Mouse (Mus musculus): Measurements from ENCODE around the gene Raver2. TPM values are rescaled to one million over a fixed set of nuclear protein-coding genes. Genes with fewer than 3 reads are reported as not detected.

Gene Raver2
- polyA plus RNA-seq, 1 experiment from 2014 or later = 3.9 TPM

DNA sequence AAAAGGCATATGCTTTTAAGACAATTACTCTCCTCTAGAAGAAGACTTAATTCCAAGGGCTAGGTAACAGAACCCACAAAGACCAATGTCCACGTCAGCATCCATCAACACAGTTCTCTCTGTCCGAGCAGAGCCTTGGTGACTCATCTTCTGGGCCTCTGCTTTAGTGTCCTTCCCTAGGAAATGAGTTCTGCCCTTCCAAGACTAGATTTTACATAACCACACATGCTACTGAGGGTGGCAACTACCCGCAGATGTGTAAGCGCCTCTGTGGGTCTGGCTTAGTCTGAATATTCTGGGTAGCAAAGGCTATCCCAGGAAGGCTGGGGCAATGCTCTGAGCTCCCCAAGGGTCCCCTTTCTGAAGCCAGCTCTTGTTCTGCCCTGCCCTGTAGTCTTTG is 97.0 kb downstream of the Raver2 start:
- no peaks in the 10 kb centered on the region for H3K9me3 ChIP-seq (ENCODE audit: control insufficient read depth, low read length)
- no peaks in the 10 kb centered on the region for H3K27me3 ChIP-seq (ENCODE audit: control insufficient read depth, insufficient read depth, low read length)
- DNase-seq (ENCODE audit: low spot score) (no peak), ATAC-seq (ENCODE audit: low FRiP score, low TSS enrichment) (no peak)
- H3K4me3 ChIP-seq (ENCODE audit: low read depth, low read length) = no peak overlapping the region
- TF ChIP-seq CTCF (IDR thresholded peaks at IDR 0.05; ENCODE audit: low read depth) (no peak), EP300 (optimal IDR thresholded peaks at IDR 0.05) (no peak)
- WGBS = 66% methylated on average over 4 of the region's 4 CpGs
- no peaks in the 10 kb centered on the region for H3K4me1 ChIP-seq (replicated peaks; ENCODE audit: control insufficient read depth, insufficient read depth)
- H3K9ac ChIP-seq (ENCODE audit: low read length) = no peak overlapping the region
- peaks cover 28% of the 10 kb centered on the region for H3K36me3 ChIP-seq (ENCODE audit: control insufficient read depth, insufficient read depth, low read length)
- no peak overlapping the region for H3K4me2 ChIP-seq (replicated peaks; ENCODE audit: low read depth)
- no peak overlapping the region for H3K27ac ChIP-seq (replicated peaks)

DNA sequence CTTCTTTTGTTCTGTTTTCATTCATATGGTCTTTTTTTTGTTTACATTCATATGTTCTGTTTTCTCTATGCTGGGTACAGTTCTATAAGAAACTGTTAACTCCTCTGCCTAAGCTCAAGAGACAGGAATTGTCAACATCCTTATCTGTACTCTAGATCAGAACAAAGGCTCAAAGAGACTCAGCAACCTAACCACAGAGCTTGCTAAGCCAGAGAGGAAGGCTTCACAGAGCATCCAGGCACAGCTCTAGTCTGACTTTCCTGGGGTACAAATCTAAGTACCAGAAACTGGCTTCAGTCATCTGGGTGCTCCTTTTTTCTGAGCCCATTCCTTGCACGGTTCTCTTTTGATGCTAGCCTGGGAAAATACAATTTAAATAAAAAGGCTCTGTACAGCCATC is 99.0 kb downstream of the Raver2 start:
- no peaks in the 10 kb centered on the region for H3K4me1 ChIP-seq (replicated peaks; ENCODE audit: control insufficient read depth, insufficient read depth)
- DNase-seq (ENCODE audit: low spot score) = no peak
- no peaks in the 10 kb centered on the region for H3K9me3 ChIP-seq (ENCODE audit: control insufficient read depth, low read length)
- no peak overlapping the region for H3K27ac ChIP-seq (replicated peaks)
- peaks cover 26% of the 10 kb centered on the region for H3K36me3 ChIP-seq (ENCODE audit: control insufficient read depth, insufficient read depth, low read length)
- TF ChIP-seq EP300 (optimal IDR thresholded peaks at IDR 0.05) = no peak
- TF ChIP-seq CTCF (IDR thresholded peaks at IDR 0.05; ENCODE audit: low read depth) = no peak
- H3K4me3 ChIP-seq (ENCODE audit: low read depth, low read length) = no peak overlapping the region
- ATAC-seq (ENCODE audit: low FRiP score, low TSS enrichment) = no peak
- WGBS = 86% methylated on average over 1 of the region's 1 CpGs
- H3K27me3 ChIP-seq (ENCODE audit: control insufficient read depth, insufficient read depth, low read length) = no peaks in the 10 kb centered on the region
- no peak overlapping the region for H3K4me2 ChIP-seq (replicated peaks; ENCODE audit: low read depth)
- H3K9ac ChIP-seq (ENCODE audit: low read length) = no peak overlapping the region

DNA sequence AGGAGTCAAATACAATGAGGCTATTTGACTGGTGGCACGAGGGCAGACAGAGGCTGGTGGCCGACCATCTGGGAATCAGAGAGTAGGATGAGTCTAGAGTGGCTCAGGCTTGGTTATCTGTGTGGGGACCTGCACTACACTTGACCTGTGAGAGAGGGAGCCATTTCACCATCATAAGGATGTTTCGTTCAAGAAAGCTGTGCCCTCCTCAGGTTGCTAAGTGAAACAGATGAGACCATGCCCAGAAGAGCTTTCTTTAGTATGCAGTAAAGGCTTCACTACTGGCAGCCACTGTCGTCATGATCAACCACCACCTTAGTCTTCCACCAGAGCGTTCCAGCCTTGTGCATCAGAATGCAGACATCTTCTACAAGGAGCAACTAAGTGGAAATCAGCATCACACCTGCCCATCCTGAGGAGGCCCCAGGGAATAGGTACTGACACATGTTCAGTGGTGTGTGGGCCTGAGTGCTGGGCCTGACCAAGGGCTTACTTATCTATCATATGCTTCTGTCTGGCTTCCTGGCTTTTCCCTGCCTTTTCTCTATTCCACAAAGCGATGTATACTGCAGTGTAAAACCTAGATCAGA is 99.5 kb downstream of the Raver2 start:
- DNase-seq (ENCODE audit: low spot score) (no peak), ATAC-seq (ENCODE audit: low FRiP score, low TSS enrichment) (peak; percentile 59; the same call in 1 of the 2 replicates)
- peaks cover 26% of the 10 kb centered on the region for H3K36me3 ChIP-seq (ENCODE audit: control insufficient read depth, insufficient read depth, low read length)
- TF ChIP-seq EP300 (optimal IDR thresholded peaks at IDR 0.05) (no peak), CTCF (IDR thresholded peaks at IDR 0.05; ENCODE audit: low read depth) (peak; percentile 83)
- no peaks in the 10 kb centered on the region for H3K4me1 ChIP-seq (replicated peaks; ENCODE audit: control insufficient read depth, insufficient read depth)
- 47% methylated on average over 6 of the region's 6 CpGs for WGBS
- H3K27ac ChIP-seq (replicated peaks) = no peak overlapping the region
- no peak overlapping the region for H3K9ac ChIP-seq (ENCODE audit: low read length)
- no peaks in the 10 kb centered on the region for H3K27me3 ChIP-seq (ENCODE audit: control insufficient read depth, insufficient read depth, low read length)
- no peak overlapping the region for H3K4me3 ChIP-seq (ENCODE audit: low read depth, low read length)
- H3K9me3 ChIP-seq (ENCODE audit: control insufficient read depth, low read length) = no peaks in the 10 kb centered on the region
- H3K4me2 ChIP-seq (replicated peaks; ENCODE audit: low read depth) = no peak overlapping the region

DNA sequence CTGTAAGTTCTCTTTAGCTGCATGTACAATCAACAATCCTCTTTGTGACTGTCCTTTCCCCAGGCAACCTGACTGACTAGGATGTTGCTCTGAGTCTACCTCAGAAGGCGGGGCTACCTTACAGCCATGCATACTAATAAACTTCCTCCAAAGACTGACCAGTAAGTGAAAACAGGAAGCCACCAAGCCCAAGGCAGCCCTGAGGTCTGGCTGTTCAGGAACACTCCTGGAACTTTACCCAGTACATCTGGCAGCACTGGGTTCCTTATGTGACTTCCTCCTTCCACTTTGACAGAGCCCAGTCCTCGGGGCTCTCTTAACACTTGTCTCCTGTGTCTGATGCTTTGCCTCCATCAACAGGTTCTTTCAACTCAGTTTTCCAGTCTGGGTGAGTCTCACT is 104.0 kb downstream of the Raver2 start:
- DNase-seq (ENCODE audit: low spot score) = no peak
- ATAC-seq (ENCODE audit: low FRiP score, low TSS enrichment) = no peak
- 69% methylated on average over 2 of the region's 2 CpGs for WGBS
- H3K36me3 ChIP-seq (ENCODE audit: control insufficient read depth, insufficient read depth, low read length) = peaks cover 18% of the 10 kb centered on the region
- H3K9ac ChIP-seq (ENCODE audit: low read length) = no peak overlapping the region
- TF ChIP-seq CTCF (IDR thresholded peaks at IDR 0.05; ENCODE audit: low read depth) = no peak
- no peak for TF ChIP-seq EP300 (optimal IDR thresholded peaks at IDR 0.05)
- H3K4me2 ChIP-seq (replicated peaks; ENCODE audit: low read depth) = no peak overlapping the region
- H3K4me3 ChIP-seq (ENCODE audit: low read depth, low read length) = no peak overlapping the region
- no peaks in the 10 kb centered on the region for H3K9me3 ChIP-seq (ENCODE audit: control insufficient read depth, low read length)
- H3K4me1 ChIP-seq (replicated peaks; ENCODE audit: control insufficient read depth, insufficient read depth) = no peaks in the 10 kb centered on the region
- H3K27me3 ChIP-seq (ENCODE audit: control insufficient read depth, insufficient read depth, low read length) = no peaks in the 10 kb centered on the region
- H3K27ac ChIP-seq (replicated peaks) = no peak overlapping the region

DNA sequence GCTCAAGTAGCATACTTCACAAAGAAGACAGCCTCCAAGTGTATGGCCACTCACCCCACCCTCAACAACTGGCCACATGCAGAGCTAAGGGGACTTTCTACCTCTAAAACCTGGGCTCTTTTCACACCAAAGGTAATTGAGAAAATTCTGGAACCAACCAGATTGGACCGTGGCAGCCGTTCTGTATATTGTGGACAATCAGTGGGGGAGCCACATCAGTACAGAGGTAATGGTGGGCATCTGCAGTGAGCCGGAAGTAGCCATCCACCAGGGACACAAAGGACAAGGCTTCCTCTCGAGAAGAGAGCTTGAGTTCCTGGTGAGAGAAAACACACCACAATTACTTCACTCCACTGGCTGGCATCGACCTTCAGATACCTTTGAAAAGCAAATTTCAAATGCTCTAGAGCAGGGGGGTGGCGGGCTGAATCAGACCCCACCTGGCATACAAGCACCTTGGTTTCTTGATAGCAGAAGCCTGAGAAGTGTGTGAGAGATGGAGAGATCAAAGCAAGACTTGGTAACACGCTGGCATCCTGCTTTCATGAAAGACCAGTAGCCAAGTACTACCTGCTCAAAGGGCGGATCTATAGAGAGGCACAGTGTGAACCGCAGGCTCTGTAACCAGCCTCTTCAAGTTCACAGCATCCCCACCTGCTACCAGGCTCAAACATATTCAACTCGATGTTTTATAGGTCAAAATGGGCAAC is 106.3 kb downstream of the Raver2 start:
- Histone ChIP-seq H3K27ac (replicated peaks) (no peak overlapping the region), H3K4me1 (replicated peaks; ENCODE audit: control insufficient read depth, insufficient read depth) (no peaks in the 10 kb centered on the region), H3K4me2 (replicated peaks; ENCODE audit: low read depth) (no peak overlapping the region), H3K9me3 (ENCODE audit: control insufficient read depth, low read length) (no peaks in the 10 kb centered on the region), H3K27me3 (ENCODE audit: control insufficient read depth, insufficient read depth, low read length) (no peaks in the 10 kb centered on the region), H3K9ac (ENCODE audit: low read length) (no peak overlapping the region), H3K36me3 (ENCODE audit: control insufficient read depth, insufficient read depth, low read length) (peaks cover 25% of the 10 kb centered on the region), H3K4me3 (ENCODE audit: low read depth, low read length) (no peak overlapping the region)
- ATAC-seq (ENCODE audit: low FRiP score, low TSS enrichment) (no peak), DNase-seq (ENCODE audit: low spot score) (no peak)
- WGBS = 89% methylated on average over 10 of the region's 10 CpGs
- TF ChIP-seq EP300 (optimal IDR thresholded peaks at IDR 0.05) = no peak
- TF ChIP-seq CTCF (IDR thresholded peaks at IDR 0.05; ENCODE audit: low read depth) = no peak

DNA sequence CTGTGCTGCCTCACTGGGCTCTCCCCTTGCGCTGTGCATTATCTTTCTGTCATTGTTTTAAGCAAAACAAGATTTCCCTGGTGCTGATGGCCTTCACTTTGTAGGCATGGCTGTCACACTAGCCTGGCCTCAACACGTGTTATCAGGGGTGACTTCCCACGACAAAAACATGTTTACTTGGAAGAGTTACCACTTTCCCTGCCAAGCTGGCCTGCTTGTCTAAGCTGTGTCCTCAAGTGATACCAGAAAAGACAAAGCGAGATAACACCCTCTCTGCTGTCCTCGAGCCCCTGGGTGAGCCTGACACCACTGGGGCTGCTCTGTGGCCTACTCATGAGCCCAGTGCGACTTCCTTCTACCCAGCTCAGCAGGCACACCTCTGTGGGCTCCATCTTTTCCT is 107.3 kb downstream of the Raver2 start:
- Histone ChIP-seq H3K4me3 (ENCODE audit: low read depth, low read length) (no peak overlapping the region), H3K9me3 (ENCODE audit: control insufficient read depth, low read length) (no peaks in the 10 kb centered on the region), H3K27me3 (ENCODE audit: control insufficient read depth, insufficient read depth, low read length) (no peaks in the 10 kb centered on the region), H3K36me3 (ENCODE audit: control insufficient read depth, insufficient read depth, low read length) (peaks cover 18% of the 10 kb centered on the region), H3K27ac (replicated peaks) (no peak overlapping the region), H3K9ac (ENCODE audit: low read length) (no peak overlapping the region), H3K4me2 (replicated peaks; ENCODE audit: low read depth) (no peak overlapping the region), H3K4me1 (replicated peaks; ENCODE audit: control insufficient read depth, insufficient read depth) (no peaks in the 10 kb centered on the region)
- DNase-seq (ENCODE audit: low spot score) = no peak
- TF ChIP-seq EP300 (optimal IDR thresholded peaks at IDR 0.05) = no peak
- no peak for TF ChIP-seq CTCF (IDR thresholded peaks at IDR 0.05; ENCODE audit: low read depth)
- no peak for ATAC-seq (ENCODE audit: low FRiP score, low TSS enrichment)
- 70% methylated on average over 6 of the region's 6 CpGs for WGBS

Data from stomach, postnatal 0 days (tissue).